Mouse (Mus musculus) cerebellum, adult 2 months (tissue): Measurements from ENCODE around the gene Gas2l3. TPM values are rescaled to one million over a fixed set of nuclear protein-coding genes. Genes with fewer than 3 reads are reported as not detected.

ENCODE experiments used
- DNase-seq, 2 experiments: peaks; one replicate each; pipeline ENCODE4 v3.0.0; 2021
- H3K27ac ChIP-seq: fragments of 200-500 bp; 2 replicates; pipeline ENCODE4 v1.5.1; 2012; ENCODE audit warnings: low read length, control low read depth, inconsistent platforms; ENCODE audit not compliant: insufficient read depth
- H3K27me3 ChIP-seq: fragments of 200-500 bp; 2 replicates; pipeline ENCODE4 v1.6.1; 2012; ENCODE audit warnings: inconsistent platforms, mild to moderate bottlenecking, low read length, moderate library complexity; ENCODE audit not compliant: control insufficient read depth, insufficient read depth
- H3K4me1 ChIP-seq: fragments of 200-500 bp; 2 replicates; pipeline ENCODE4 v1.6.1; 2011; ENCODE audit warnings: low read length; ENCODE audit not compliant: control insufficient read depth, insufficient read depth
- H3K4me3 ChIP-seq: fragments of 200-500 bp; replicated peaks from 2 replicates; pipeline ENCODE3; 2011; ENCODE audit warnings: mild to moderate bottlenecking, low read depth, low read length, control low read depth; ENCODE audit not compliant: insufficient read depth
- CTCF ChIP-seq: fragments of 200-500 bp; IDR thresholded peaks from 2 replicates; pipeline ENCODE4 v1.5.1; 2011; ENCODE audit warnings: low read depth, mild to moderate bottlenecking, control low read depth, low read length, moderate library complexity, borderline replicate concordance; ENCODE audit not compliant: insufficient read depth
- POLR2A ChIP-seq: fragments of 200-500 bp; IDR thresholded peaks from 2 replicates; pipeline ENCODE4 v1.6.1; 2011; ENCODE audit warnings: low read length, control low read depth, borderline replicate concordance; ENCODE audit not compliant: insufficient read depth
- WGBS: fragments of 180-500 bp; shearing (Covaris S2); methylation state at CpG from one replicate; pipeline ENCODE4 v1.1.7; 2018; 5-methylcytosine and 5-hydroxymethylcytosine counted together
- polyA plus RNA-seq: library from polyadenylated mRNA; depleted of rRNA; stranded (reverse); fragments of >200 nt; gene quantifications from 2 replicates; pipeline ENCODE4 v1.2.3, GENCODE M21; 2012

The Gas2l3 gene
- polyA plus RNA-seq, 1 experiment = 1.5 TPM

DNA sequence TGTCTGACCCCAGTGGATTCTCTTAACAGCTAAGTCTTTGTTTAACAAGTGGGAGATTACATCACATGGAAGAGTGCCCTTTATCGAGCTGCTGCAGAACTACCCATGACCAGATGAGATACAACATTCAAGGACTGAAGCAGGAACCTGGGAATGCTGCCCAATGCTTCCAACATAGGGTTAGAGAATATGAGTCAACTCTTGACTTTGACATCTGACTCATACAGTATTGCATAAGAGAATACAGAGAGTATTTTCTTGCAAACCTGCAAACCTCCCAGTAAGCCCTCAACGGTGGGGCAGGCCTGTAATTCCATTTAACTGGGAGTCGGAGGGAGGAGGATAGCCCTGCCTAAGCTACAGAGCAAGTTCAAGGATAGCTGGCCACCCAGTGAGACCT, 15.0 kb upstream of the Gas2l3 start:
- Histone ChIP-seq H3K4me3 (no peak overlapping the region), H3K27ac (no peak overlapping the region), H3K27me3 (no peaks in the 10 kb centered on the region), H3K4me1 (no peaks in the 10 kb centered on the region)
- TF ChIP-seq CTCF (no peak), POLR2A (no peak)
- no peak for DNase-seq
- WGBS = 78% methylated on average over 3 of the region's 3 CpGs

DNA sequence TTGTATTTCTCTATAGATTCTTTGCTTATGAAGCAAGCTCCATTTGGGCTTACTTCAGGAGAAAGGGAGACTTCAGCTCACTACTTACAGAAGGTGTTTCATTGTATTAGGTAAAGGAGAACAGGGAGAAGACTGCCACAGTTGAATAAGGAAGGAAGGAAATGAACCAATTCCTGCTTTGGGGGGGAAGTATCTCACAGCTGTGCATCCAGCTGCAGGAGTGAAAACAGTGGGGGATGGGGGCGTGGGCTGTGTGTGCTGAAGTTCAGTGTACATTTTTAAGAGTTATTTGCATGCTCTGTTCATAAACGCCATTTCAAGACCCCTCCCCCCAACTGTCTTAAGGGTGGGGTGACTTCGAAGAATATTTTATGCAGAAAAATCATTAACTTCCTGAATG, 10.0 kb upstream of the Gas2l3 start:
- Histone ChIP-seq H3K27me3 (no peaks in the 10 kb centered on the region), H3K4me1 (no peaks in the 10 kb centered on the region), H3K4me3 (no peak overlapping the region), H3K27ac (no peak overlapping the region)
- 84% methylated on average over 3 of the region's 3 CpGs for WGBS
- no peak for DNase-seq
- TF ChIP-seq POLR2A = no peak
- no peak for TF ChIP-seq CTCF

- DNase-seq = no peak
- H3K27me3 ChIP-seq = no peaks in the 10 kb centered on the region
- H3K4me1 ChIP-seq = no peaks in the 10 kb centered on the region
- no peak overlapping the region for H3K27ac ChIP-seq
- 79% methylated on average over 15 of the region's 15 CpGs for WGBS
- no peak overlapping the region for H3K4me3 ChIP-seq
- TF ChIP-seq CTCF (no peak), POLR2A (no peak)
Measured at GRCm38 (mm10) chr10:89453068-89453641, 9.4 kb upstream of the Gas2l3 start.

DNA sequence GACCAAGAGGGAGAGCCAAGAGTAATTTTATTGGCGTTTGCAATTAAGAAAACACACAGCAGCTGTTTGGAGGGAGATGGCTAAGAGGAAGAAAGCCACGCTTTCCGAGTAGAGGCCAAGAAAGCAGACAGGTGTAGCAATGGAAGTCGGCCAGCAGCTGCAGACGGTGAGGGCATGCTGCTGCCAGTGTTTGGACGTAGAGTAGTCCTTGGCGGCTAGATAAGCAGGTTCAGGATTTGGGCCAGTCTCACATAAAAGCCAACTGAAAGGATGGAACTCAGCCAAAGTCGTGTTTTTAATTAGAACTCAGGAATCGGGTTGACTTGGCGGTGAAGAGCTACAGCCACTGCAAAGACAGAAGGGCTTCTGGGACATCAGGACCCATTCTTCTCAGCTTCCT, 6.6 kb upstream of the Gas2l3 start:
- Histone ChIP-seq H3K4me3 (no peak overlapping the region), H3K27ac (no peak overlapping the region), H3K4me1 (no peaks in the 10 kb centered on the region), H3K27me3 (no peaks in the 10 kb centered on the region)
- 4% methylated on average over 10 of the region's 10 CpGs for WGBS
- peak; percentile 22 to 49 for DNase-seq
- no peak for TF ChIP-seq POLR2A
- no peak for TF ChIP-seq CTCF

DNA sequence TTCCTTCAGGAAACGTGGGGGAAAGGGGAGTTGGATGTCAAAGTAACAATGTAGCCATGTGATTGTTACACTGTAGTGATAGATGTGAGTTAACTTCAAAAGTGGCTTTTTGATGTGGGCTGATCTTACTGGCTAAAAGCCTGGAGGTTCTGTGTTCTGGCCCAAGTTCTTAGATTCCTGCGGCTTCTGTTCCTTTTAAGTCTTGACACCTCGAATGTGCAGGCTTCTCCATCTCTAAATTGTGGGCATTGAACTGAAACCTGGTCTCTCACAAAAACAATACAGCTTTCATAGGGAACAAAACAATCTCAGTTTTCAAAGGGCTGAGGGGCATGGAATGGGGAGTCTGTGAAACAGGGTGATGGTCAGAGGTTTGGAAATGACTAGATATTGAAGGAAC, 614 bp upstream of the Gas2l3 start:
- TF ChIP-seq POLR2A (no peak), CTCF (no peak)
- H3K4me3 ChIP-seq = no peak overlapping the region
- 38% methylated on average over 3 of the region's 3 CpGs for WGBS

GRCm38 (mm10) chr10:89443115-89443622, 598 bp downstream of the Gas2l3 start:
- Histone ChIP-seq H3K27me3 (no peaks in the 10 kb centered on the region), H3K4me3 (peak overlapping the region; percentile 88), H3K27ac (no peak overlapping the region), H3K4me1 (no peaks in the 10 kb centered on the region)
- no peak for TF ChIP-seq POLR2A
- no peak for TF ChIP-seq CTCF
- no peak for DNase-seq
- WGBS = under 1% methylated on average over 17 of the region's 17 CpGs

More for the DNA sequence above, 614 bp upstream of the Gas2l3 start:
- Histone ChIP-seq H3K27ac (no peak overlapping the region), H3K4me1 (no peaks in the 10 kb centered on the region), H3K27me3 (no peaks in the 10 kb centered on the region)
- DNase-seq = no peak

GRCm38 (mm10) chr10:89442640-89443039, 1.1 kb downstream of the Gas2l3 start:
- no peak for TF ChIP-seq POLR2A
- TF ChIP-seq CTCF = no peak
- no peak for DNase-seq
- H3K27ac ChIP-seq = no peak overlapping the region
- H3K4me3 ChIP-seq = no peak overlapping the region
- no peaks in the 10 kb centered on the region for H3K27me3 ChIP-seq
- H3K4me1 ChIP-seq = no peaks in the 10 kb centered on the region
- 12% methylated on average over 4 of the region's 4 CpGs for WGBS

DNA sequence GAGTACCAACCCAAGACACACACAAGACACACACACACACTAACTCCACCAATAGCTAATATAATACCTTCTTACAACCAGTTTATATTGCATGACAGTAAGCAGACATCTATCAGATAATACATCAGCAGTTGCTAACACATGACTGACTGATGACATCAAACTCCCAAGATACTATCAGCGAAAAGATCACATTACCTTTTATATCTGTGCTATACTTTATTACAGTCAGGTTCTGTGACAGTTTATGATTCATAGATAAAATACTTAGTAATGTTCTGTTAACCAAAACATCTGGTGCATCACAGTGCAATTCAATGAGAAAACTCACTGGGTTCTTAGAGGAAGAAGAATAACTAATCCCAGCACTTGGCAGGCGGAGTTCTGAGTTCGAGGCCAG, 1.8 kb downstream of the Gas2l3 start:
- DNase-seq = no peak
- WGBS = 99% methylated on average over 3 of the region's 3 CpGs
- Histone ChIP-seq H3K4me1 (no peaks in the 10 kb centered on the region), H3K4me3 (no peak overlapping the region), H3K27me3 (no peaks in the 10 kb centered on the region), H3K27ac (no peak overlapping the region)
- TF ChIP-seq CTCF = no peak
- no peak for TF ChIP-seq POLR2A
